Mouse (Mus musculus) hematopoietic stem cell, adult 5-6 weeks (primary cell): Measurements from ENCODE around the gene Oscar. TPM values are rescaled to one million over a fixed set of nuclear protein-coding genes. Genes with fewer than 3 reads are reported as not detected.
"Not testable (repeated sequence)": the region's sequence is repeated elsewhere in the genome, so short reads cannot be mapped to it uniquely, and the experiment has no call there.

ENCODE experiments used
- ATAC-seq, 2 experiments: fragments of 125-278 bp in 1 of 2; replicated peaks in 1 of 2; 2 replicates each; pipeline ENCODE4 v1.8.0; 2016 to 2017; ENCODE audit warnings: inconsistent platforms in 2 of 2, mild to moderate bottlenecking in 2 of 2, moderate number of reproducible peaks in 2 of 2, low read depth in 1 of 2, moderate TSS enrichment in 1 of 2; ENCODE audit not compliant: low FRiP score in 2 of 2, poor library complexity in 2 of 2, severe bottlenecking in 2 of 2, insufficient read depth in 1 of 2, low TSS enrichment in 1 of 2
- total RNA-seq: library from RNA; stranded (forward); fragments of 172-1452, 232-1000 nt; gene quantifications from 2 replicates; pipeline ENCODE4 v1.2.3, GENCODE M21; 2017

Gene Oscar
- total RNA-seq, 1 experiment from 2014 or later, result 0.20 TPM

DNA sequence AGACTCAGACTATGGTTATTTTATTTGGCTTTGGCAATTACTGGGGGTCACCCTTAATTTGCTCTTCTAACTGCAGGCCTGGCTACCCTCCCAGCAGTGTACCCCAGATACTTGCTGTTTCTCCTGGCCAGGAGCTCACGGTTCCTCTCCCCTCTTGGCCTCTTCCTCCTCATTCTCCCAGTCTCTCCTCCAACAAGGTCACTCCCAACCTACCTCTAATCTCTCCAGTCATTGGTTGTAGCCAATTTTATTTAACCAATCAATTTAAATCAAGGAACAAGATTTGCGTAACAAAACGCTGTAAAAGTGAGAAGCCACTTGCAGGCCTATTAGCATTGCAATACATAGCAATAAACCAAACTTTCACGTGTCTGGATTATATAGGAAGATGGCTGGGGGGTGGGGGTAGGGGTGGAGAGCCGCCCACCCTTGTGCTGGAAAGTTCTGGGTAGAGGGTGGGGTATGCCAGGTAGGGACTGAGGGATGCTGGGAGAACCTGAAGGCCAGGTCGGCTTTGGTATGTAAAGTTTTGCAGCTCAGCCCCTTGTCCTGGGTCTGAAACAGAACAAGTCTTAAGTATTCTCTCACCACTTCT, 36.9 kb downstream of the Oscar start:
- no peak for ATAC-seq

- ATAC-seq, result no peak
These were observed 37.8 kb downstream of the Oscar start for GRCm38 (mm10) chr7:3578196-3578595.

DNA sequence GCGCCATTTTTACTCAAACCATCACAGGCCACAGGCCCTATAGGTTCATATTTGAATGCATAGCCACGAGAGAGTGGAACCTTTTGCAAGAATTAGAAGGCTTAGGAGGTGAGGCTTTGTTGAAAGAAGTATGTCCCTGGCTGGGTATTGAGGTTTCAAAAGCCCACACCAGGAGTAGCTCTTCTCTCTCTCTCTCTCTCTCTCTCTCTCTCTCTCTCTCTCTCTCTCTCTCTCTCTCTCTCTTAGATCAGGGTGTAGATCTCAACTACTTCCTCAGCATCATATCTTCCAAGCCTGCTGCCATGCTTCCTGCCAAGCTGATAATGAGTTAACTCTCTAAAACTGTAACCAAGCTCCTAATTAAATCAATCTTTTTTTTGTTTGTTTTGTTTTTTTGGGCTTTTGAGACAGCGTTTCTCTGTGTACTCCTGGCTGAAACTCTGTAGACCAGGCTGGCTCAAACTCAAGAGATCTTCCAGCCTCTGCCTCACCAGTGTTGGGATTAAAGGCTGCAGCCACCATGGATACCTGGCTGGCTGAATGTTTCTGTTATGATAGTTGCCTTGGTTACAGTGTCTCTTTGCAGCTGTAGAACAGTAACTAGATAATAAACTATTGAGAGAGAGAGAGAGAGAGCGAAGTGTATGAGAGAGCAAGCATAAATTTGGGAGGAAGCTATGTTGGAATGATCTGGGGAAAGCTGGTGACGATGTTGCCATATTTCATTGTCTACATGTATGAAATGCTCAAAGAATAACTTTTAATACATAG, 39.4 kb downstream of the Oscar start:
- ATAC-seq, result no peak

GRCm38 (mm10) chr7:3574216-3574615, 41.7 kb downstream of the Oscar start:
- no peak for ATAC-seq

DNA sequence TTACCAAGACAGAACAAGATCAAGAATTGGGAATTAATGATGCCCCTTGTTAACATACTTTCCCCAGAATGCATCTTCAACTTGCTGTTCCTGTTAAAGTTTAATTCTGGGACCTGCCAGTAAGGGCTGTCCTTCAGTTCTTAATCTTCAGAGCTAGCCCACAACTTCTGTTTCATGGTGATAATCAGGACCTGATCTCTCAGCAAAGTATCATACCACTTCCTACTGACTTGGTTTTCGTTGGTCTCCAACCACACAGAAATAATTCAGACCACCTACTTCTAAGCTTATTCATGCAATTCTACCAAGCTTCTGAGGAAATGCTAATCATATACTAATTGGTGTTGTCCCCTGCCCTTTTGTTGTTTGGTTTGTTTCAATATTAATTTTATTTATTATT, 44.1 kb downstream of the Oscar start:
- ATAC-seq, result no peak

GRCm38 (mm10) chr7:3570580-3570979, 45.4 kb downstream of the Oscar start:
- not testable (repeated sequence) for ATAC-seq

DNA sequence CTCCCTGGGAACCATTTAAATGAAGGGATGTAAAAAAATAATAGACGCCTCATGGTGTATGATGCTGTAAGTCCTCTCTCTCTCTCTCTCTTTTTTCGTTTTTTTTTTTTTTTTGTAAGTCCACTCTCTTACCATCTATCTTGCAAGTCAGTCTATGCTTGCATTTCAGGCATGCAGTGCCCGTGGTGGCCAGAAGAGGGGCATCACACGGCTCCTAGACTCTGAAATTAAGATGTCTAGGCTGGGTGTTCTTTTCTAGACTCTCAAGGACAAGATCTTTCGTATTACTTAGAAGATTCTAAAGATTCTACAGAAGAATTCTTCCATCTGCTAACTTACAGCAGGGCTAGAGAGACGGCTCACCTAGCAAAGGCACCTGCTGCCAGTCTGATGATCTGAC, 46.2 kb downstream of the Oscar start:
- no peak for ATAC-seq

DNA sequence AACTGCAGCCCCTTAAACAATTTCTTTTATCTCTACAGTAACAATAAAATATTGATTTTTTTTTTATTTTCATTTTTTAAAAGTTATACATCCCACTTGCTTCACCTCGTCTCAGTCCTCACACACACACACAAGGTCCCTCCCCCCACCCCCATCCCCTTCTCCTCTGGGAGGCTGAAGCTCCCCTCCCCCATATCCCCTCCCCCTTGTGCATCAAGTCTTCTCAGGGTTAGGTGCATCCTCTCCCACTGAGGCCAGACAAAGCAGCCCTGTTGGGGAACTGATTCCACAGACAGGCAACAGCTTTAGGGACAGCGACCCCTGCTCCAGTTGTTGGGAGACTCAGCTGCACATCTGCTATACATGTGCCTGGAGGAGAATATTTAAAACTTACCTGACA, 48.6 kb downstream of the Oscar start:
- no peak for ATAC-seq

Other genes with a start within 250 kb of the Oscar start
- 3.9 TPM in 1 of 2 replicates, not detected in the other for gene Cacng8, start 225.5 kb downstream of the Oscar start, total RNA-seq
- gene Cacng6, start 192.0 kb downstream of the Oscar start, total RNA-seq, result not detected in 2 replicates
- gene Tarm1, start 113.5 kb downstream of the Oscar start, total RNA-seq, result 1.4 and 2.1 TPM in 2 replicates
- gene Ndufa3, start 1.2 kb upstream of the Oscar start, total RNA-seq, result 150 and 232 TPM in 2 replicates
- 22.8 and 25.9 TPM in 2 replicates for gene Tfpt, start 13.8 kb upstream of the Oscar start, total RNA-seq
- 78.5 and 106 TPM in 2 replicates for gene Prpf31, start 13.8 kb upstream of the Oscar start, total RNA-seq
- gene Cnot3, start 29.1 kb upstream of the Oscar start, total RNA-seq, result 20.8 and 22.3 TPM in 2 replicates
- gene Leng1, start 49.7 kb upstream of the Oscar start, total RNA-seq, result 11.1 and 15.4 TPM in 2 replicates
- 6.4 and 6.7 TPM in 2 replicates for gene Tmc4, start 61.4 kb upstream of the Oscar start, total RNA-seq
- 29.4 and 41.6 TPM in 2 replicates for gene Tsen34, start 76.7 kb upstream of the Oscar start, total RNA-seq
- gene Mboat7, start 77.4 kb upstream of the Oscar start, total RNA-seq, result 25.3 and 28.2 TPM in 2 replicates
- gene Rps9, start 87.8 kb upstream of the Oscar start, total RNA-seq, result 1,808 and 2,399 TPM in 2 replicates
- 5.6 and 14.5 TPM in 2 replicates for gene Pirb, start 104.2 kb upstream of the Oscar start, total RNA-seq
- 0.69 and 0.74 TPM in 2 replicates for gene Gm15448, start 209.5 kb upstream of the Oscar start, total RNA-seq
- 6.4 TPM in 1 of 2 replicates, not detected in the other for gene Pira2, start 228.9 kb upstream of the Oscar start, total RNA-seq